Mouse (Mus musculus) neural tube, embryonic 13.5 days (tissue): Measurements from ENCODE around the gene Ggn. TPM values are rescaled to one million over a fixed set of nuclear protein-coding genes. Genes with fewer than 3 reads are reported as not detected.

Experiments
- polyA plus RNA-seq: library from polyadenylated mRNA; unstranded; fragments of >200 nt; fragmentation: Nextera tagmentation; extraction: Ambion mirVana; gene quantifications from 2 replicates; pipeline ENCODE4 v1.2.1, GENCODE M21; 2015

Ggn gene
- polyA plus RNA-seq, 1 experiment from 2014 or later, result 0.67 TPM

Other genes with a start within 250 kb of the Ggn start
- gene Actn4, start 207.9 kb upstream of the Ggn start, polyA plus RNA-seq, result 142 and 147 TPM in 2 replicates
- 352 and 359 TPM in 2 replicates for gene Eif3k, start 188.3 kb upstream of the Ggn start, polyA plus RNA-seq
- gene Map4k1, start 188.2 kb upstream of the Ggn start, polyA plus RNA-seq, result 4.1 and 5.3 TPM in 2 replicates
- 5.4 and 6.3 TPM in 2 replicates for gene Ryr1, start 45.0 kb upstream of the Ggn start, polyA plus RNA-seq
- gene Rasgrp4, start 35.4 kb upstream of the Ggn start, polyA plus RNA-seq, result 0.52 and 0.68 TPM in 2 replicates
- 29.4 and 39.3 TPM in 2 replicates for gene Fam98c, start 14.0 kb upstream of the Ggn start, polyA plus RNA-seq
- gene Spred3, start 201 bp downstream of the Ggn start, polyA plus RNA-seq, result 9.4 and 9.7 TPM in 2 replicates
- 310 and 326 TPM in 2 replicates for gene Psmd8, start 10.5 kb downstream of the Ggn start, polyA plus RNA-seq
- gene Catsperg1, start 43.8 kb downstream of the Ggn start, polyA plus RNA-seq, result 1.4 and 1.9 TPM in 2 replicates
- gene Kcnk6, start 62.3 kb downstream of the Ggn start, polyA plus RNA-seq, result 0.43 and 0.68 TPM in 2 replicates
- 75.6 and 90.6 TPM in 2 replicates for gene Yif1b, start 68.1 kb downstream of the Ggn start, polyA plus RNA-seq
- gene 2200002D01Rik, start 78.3 kb downstream of the Ggn start, polyA plus RNA-seq, result 1.3 and 1.7 TPM in 2 replicates
- gene Spint2, start 111.7 kb downstream of the Ggn start, polyA plus RNA-seq, result 28.8 and 31.3 TPM in 2 replicates
- 24.8 and 28.4 TPM in 2 replicates for gene Ppp1r14a, start 119.1 kb downstream of the Ggn start, polyA plus RNA-seq
- gene Dpf1, start 133.7 kb downstream of the Ggn start, polyA plus RNA-seq, result 175 and 176 TPM in 2 replicates